Mouse (Mus musculus) olfactory bulb, adult 2 months (tissue): Measurements from ENCODE around the gene Glrx5. TPM values are rescaled to one million over a fixed set of nuclear protein-coding genes. Genes with fewer than 3 reads are reported as not detected.

ENCODE experiments used
- H3K27ac ChIP-seq: fragments of 200-500 bp; 2 replicates; pipeline ENCODE4 v1.5.1; 2012; ENCODE audit warnings: low read depth, low read length; ENCODE audit not compliant: insufficient read depth
- H3K4me1 ChIP-seq: fragments of 200-500 bp; 2 replicates; pipeline ENCODE4 v1.6.1; 2012; ENCODE audit warnings: low read length; ENCODE audit not compliant: control insufficient read depth, insufficient read depth
- H3K4me3 ChIP-seq: fragments of 200-500 bp; 2 replicates; pipeline ENCODE4 v1.5.1; 2012; ENCODE audit warnings: mild to moderate bottlenecking, low read depth, low read length, moderate library complexity; ENCODE audit not compliant: insufficient read depth
- CTCF ChIP-seq: fragments of 200-500 bp; IDR thresholded peaks from 2 replicates; pipeline ENCODE4 v1.5.1; 2012; ENCODE audit warnings: low read depth, mild to moderate bottlenecking, low read length, moderate library complexity; ENCODE audit not compliant: insufficient read depth
- POLR2A ChIP-seq: fragments of 200-500 bp; IDR thresholded peaks from 2 replicates; pipeline ENCODE4 v1.6.1; 2012; ENCODE audit warnings: mild to moderate bottlenecking, low read depth, low read length, moderate library complexity; ENCODE audit not compliant: insufficient read depth
- WGBS: fragments of 180-500 bp; shearing (Covaris S2); methylation state at CpG from one replicate; pipeline ENCODE4 v1.1.7; 2018; 5-methylcytosine and 5-hydroxymethylcytosine counted together
- polyA plus RNA-seq: library from polyadenylated mRNA; stranded (reverse); fragments of >200 nt; gene quantifications from 2 replicates; pipeline ENCODE4 v1.2.4, GENCODE M21; 2012; ENCODE audit warnings: low replicate concordance; ENCODE audit not compliant: missing spikeins, insufficient read depth, insufficient read length

The Glrx5 gene
- polyA plus RNA-seq, 1 experiment: not detected

DNA sequence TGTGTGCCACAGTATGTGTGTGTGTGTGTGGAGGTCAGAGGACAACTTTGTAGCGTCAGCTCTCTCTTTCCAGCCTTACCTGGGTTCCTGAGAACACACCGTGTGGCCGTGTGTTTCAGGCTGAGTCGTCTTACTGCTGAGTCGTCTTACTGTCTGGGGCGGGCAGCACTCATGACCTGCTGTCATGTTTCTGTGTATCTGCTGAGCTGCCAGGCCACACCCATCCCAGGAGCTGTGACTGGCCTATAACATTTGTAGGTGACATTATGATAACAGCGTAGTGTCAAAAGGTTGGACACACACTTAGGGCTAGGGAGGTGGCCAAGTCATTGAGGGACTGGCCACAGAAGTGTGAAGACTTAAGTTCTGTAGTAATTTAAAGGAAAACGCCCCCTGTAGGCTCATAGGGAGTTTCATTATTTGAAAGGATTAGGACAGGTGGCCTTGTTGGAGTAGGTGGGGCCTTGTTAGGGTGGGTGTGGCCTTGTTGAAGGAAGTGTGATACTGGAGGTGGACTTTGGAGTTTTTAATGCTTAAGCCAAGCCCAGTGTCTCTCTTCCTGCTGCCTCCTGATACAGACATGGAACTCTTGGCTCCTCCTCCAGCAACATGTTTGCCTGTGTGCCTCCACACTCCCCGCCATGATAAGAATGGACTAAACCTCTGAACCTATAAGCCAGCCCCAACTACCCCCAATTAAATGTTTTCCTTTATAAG lies 36.3 kb upstream of the Glrx5 start:
- TF ChIP-seq CTCF: no peak
- no peak for TF ChIP-seq POLR2A
- 89% methylated on average over 9 of the region's 9 CpGs for WGBS
- no peak overlapping the region for H3K27ac ChIP-seq
- H3K4me3 ChIP-seq: no peak overlapping the region
- peaks cover 33% of the 10 kb centered on the region for H3K4me1 ChIP-seq

DNA sequence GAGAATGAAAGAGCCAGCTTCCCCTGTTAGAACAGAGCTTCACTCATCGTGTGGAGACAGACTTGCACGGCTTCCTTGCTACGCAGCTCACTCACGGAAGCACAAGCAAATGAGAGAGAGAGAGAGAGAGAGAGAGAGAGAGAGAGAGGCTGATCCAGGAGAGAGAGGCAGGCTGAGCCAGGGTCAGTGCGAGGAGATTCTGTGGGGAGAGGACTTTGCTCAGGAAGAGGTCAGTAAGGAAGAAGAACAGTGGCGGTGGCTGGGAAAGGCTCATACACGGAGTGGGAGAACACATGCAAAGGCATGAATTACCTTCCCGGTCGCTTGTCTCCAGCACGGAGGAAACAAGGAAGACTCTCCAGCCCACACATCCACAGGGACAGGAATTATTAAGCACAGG lies 35.3 kb upstream of the Glrx5 start:
- TF ChIP-seq POLR2A (no peak), CTCF (no peak)
- Histone ChIP-seq H3K4me1 (peaks cover 34% of the 10 kb centered on the region), H3K4me3 (no peak overlapping the region), H3K27ac (no peak overlapping the region)
- 53% methylated on average over 10 of the region's 10 CpGs for WGBS

GRCm38 (mm10) chr12:104997641-104998293 lies 34.7 kb upstream of the Glrx5 start:
- 82% methylated on average over 10 of the region's 10 CpGs for WGBS
- TF ChIP-seq POLR2A: no peak
- no peak for TF ChIP-seq CTCF
- Histone ChIP-seq H3K4me1 (peaks cover 33% of the 10 kb centered on the region), H3K4me3 (no peak overlapping the region), H3K27ac (no peak overlapping the region)

- WGBS: 58% methylated on average over 6 of the region's 6 CpGs
- H3K27ac ChIP-seq: no peak overlapping the region
- peaks cover 36% of the 10 kb centered on the region for H3K4me1 ChIP-seq
- no peak overlapping the region for H3K4me3 ChIP-seq
- TF ChIP-seq CTCF: no peak
- no peak for TF ChIP-seq POLR2A
These were observed 33.9 kb upstream of the Glrx5 start for GRCm38 (mm10) chr12:104998541-104998940.

GRCm38 (mm10) chr12:104999171-104999570 lies 33.3 kb upstream of the Glrx5 start:
- Histone ChIP-seq H3K4me3 (no peak overlapping the region), H3K4me1 (peaks cover 36% of the 10 kb centered on the region), H3K27ac (no peak overlapping the region)
- 80% methylated on average over 8 of the region's 8 CpGs for WGBS
- TF ChIP-seq CTCF: no peak
- TF ChIP-seq POLR2A: no peak

DNA sequence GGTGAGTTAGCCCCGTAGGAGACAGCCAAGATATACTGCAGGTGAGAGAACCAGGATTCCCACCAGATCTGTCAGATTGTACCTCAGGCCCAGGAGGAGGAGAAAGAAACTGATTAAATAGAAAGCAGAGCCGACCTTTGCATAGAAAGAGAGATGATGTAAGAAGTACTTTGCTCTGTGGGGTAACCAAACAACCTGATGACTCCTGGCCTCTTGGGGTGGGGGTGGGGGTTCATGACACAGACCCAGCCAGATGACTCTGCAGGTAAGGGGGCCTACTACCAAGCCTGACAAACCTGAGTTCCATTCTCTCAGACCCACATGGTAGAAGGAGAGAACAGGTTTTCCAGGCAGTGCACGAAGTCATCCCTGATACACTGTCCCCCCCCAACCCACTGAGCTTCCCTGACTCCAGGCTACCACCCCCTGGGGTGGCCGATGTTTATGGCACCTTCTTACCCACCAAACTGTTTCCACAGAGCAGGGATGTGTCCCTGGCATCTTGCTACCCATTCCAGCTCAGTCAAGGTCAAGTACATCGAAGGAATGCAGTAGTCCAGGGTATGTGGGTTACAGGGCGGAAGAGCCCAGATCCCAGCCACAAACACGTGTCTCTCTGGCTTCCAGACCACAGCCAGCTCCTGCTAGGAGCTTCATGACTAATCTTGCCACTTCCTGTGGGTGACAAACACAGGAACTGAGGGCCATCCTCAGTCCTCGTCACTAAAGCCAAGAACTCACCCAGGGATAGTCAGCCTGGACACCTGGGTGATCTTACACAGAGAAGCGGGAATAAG lies 31.8 kb upstream of the Glrx5 start:
- WGBS: 83% methylated on average over 9 of the region's 9 CpGs
- TF ChIP-seq CTCF (no peak), POLR2A (no peak)
- no peak overlapping the region for H3K27ac ChIP-seq
- H3K4me1 ChIP-seq: peaks cover 38% of the 10 kb centered on the region
- no peak overlapping the region for H3K4me3 ChIP-seq

DNA sequence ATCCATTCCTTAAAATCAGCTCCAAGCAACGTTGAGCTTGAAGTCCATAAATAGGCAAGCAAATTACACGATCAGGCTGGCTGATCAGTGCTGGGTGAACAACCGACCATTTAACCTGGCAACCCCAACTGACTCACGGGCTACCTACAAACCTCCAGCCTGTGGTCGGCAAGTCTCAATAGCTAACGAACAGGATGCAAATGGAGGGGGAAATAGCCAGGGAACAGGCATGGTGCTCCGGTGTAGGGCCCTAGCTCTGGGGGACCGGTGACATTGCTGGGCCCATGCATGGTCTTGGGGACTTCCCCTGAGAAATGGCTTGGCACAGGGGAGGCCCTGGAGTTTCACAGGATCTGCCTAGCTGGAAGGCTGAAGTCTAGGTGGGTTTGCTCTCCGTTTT lies 31.2 kb upstream of the Glrx5 start:
- Histone ChIP-seq H3K27ac (no peak overlapping the region), H3K4me3 (no peak overlapping the region), H3K4me1 (peaks cover 38% of the 10 kb centered on the region)
- 87% methylated on average over 9 of the region's 9 CpGs for WGBS
- TF ChIP-seq CTCF (no peak), POLR2A (no peak)

DNA sequence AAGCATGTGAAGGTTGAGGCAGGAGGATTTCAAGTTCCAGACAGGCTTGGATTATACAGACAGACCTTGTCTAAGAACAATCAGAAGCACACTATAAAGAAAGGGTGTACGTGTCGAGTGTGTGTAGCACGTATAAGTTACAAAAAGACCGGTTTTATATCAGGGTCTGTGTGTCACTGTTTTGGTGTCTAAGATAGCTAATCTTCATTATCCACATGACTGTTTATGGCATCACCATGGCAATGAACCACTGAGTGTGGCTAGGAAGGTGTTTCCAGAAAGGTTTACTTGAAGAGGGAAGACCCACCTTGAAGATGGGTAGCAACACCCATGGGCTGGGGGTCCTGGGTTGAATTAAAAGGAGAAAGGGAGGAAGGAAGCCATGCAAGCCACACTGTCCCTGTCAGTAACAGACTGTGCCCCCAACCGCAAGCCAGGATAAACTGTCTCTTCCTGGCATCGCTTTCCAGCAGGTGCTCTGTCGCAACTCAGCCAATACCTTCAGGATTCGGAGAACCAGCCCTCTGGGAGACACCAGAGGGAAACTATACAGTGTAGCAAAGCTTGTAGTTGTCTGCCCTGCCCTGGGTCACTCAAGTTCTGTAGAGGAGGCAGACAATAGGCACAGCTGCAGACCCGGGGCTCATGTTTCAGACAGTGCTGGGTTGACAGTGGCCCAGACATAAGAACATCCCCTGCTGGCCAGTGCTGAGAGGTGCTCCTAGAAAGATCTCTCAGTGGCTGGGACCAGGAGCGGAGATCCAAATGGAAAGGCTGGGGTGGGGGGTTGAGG lies 30.0 kb upstream of the Glrx5 start:
- no peak overlapping the region for H3K27ac ChIP-seq
- H3K4me1 ChIP-seq: peaks cover 32% of the 10 kb centered on the region
- TF ChIP-seq CTCF (no peak), POLR2A (no peak)
- WGBS: 88% methylated on average over 10 of the region's 10 CpGs
- H3K4me3 ChIP-seq: no peak overlapping the region

DNA sequence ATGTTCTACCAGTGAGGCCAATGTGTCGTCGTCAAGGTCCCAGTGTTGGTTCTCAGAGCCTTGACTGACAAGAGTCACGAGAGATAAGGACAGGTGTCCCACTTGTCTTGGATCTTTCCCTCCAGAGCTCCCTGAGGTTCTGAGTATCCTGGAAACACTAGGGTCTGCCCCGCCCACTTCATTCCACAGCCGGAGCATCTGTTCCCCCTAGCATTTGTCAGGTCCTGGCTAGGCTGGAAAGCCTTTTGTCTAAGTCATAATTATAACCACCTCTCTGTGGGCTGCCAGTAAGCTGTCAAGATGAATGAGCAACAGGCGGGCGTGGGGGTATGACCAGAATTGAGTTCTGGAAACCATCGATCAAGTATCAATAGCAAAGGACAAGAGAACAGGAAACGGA lies 29.3 kb upstream of the Glrx5 start:
- WGBS: 60% methylated on average over 9 of the region's 9 CpGs
- TF ChIP-seq CTCF (no peak), POLR2A (no peak)

More for the DNA sequence above, 29.3 kb upstream of the Glrx5 start:
- H3K4me1 ChIP-seq: peaks cover 28% of the 10 kb centered on the region
- H3K4me3 ChIP-seq: no peak overlapping the region
- no peak overlapping the region for H3K27ac ChIP-seq
